ENCODE assay signal across 11 mouse cellular contexts in genomic region chr11:32402712-32403111, GRCm38 (mm10). TPM values are rescaled to one million over a fixed set of nuclear protein-coding genes. Genes with fewer than 3 reads are reported as not detected.
A peak's percentile ranks its signal among the peaks of the same experiment; 100 is the strongest.
DNase-seq lines count a peak whose midpoint lies in the region; ATAC-seq and TF ChIP-seq lines count a peak whose summit lies in the region.
"Had no signal": no experiment of that assay in that cellular context is flagged by ENCODE, and none has a peak within 500 bp of the region (broad histone marks: within the 10 kb centered on the region; RNA-seq: fewer than 3 reads in every experiment).

No protein-coding gene starts in this region.

- peak; percentile 63 for DNase-seq in lung, postnatal 10 days
- no peak for DNase-seq in lung, postnatal 36 days
- peak; percentile 42 to 73 for DNase-seq in layer of hippocampus, postnatal 14 days (ENCODE audit: low spot score in 2 of 2)
- peak; percentile 72 for DNase-seq in right cerebral cortex, postnatal 14 days
- DNase-seq in cerebellum, adult 9-10 months, result no peak
- no peak for DNase-seq in gastrocnemius, adult 2 months
- DNase-seq in embryo, embryonic 10 days (ENCODE audit: low spot score), result no peak
- DNase-seq: gastrocnemius, postnatal 10 days had no signal

- H3K4me3 ChIP-seq in gastrocnemius, adult 2 months, result no peak overlapping the region
- H3K4me3 ChIP-seq: embryonic facial prominence, embryonic 10.5 days; limb, embryonic 13.5 days had no signal

- peak; percentile 91 for ATAC-seq in frontal cortex, adult (ENCODE audit: low TSS enrichment)

- intact Hi-C loops in gastrocnemius, adult 2 months (cut with DNase I), result no loop called here

- no peak overlapping the region for H3K27ac ChIP-seq in gastrocnemius, adult 2 months
- H3K27ac ChIP-seq: embryonic facial prominence, embryonic 10.5 days; limb, embryonic 13.5 days had no signal

- no peak for TF ChIP-seq CTCF in gastrocnemius, adult 2 months (IDR thresholded peaks at IDR 0.05)

RNA-seq across cellular contexts. Expression of gene Ubtd2, which starts 52.5 kb away (rescaled TPM):
- 10 to 100 TPM; 39.2 to 43.4 TPM for total RNA-seq in layer of hippocampus, postnatal 14 days (2021)
- 10 to 100 TPM in 1 of 2 experiments, 1 to 10 TPM in 1; 9.3 to 12.1 TPM for total RNA-seq in gastrocnemius, adult 2 months (2021)

RNA-seq across cellular contexts. Expression of gene Sh3pxd2b, which starts 55.1 kb away (rescaled TPM):
- 10 to 100 TPM; 18.9 to 22.6 TPM for total RNA-seq in layer of hippocampus, postnatal 14 days (2021)
- total RNA-seq in gastrocnemius, adult 2 months (2021), result 1 to 10 TPM; 2.5 to 7.1 TPM

Comparison
In these comparisons a context has a peak if more than half of its experiments do, and no peak if none do; other contexts are left out.
1. DNase-seq: peak in lung, postnatal 10 days (single experiment), layer of hippocampus, postnatal 14 days (2 of 2) and right cerebral cortex, postnatal 14 days (single experiment); none in lung, postnatal 36 days (single experiment), cerebellum, adult 9-10 months (single experiment), gastrocnemius, adult 2 months (single experiment) and embryo, embryonic 10 days (single experiment).